Mouse (Mus musculus): ENCODE measurements around the gene Nck2. TPM values are rescaled to one million over a fixed set of nuclear protein-coding genes. Genes with fewer than 3 reads are reported as not detected.
"Not testable (repeated sequence)": the region's sequence is repeated elsewhere in the genome, so short reads cannot be mapped to it uniquely, and the experiment has no call there.

Nck2 gene
- polyA plus RNA-seq, 1 experiment from 2014 or later, result 32.3 TPM

DNA sequence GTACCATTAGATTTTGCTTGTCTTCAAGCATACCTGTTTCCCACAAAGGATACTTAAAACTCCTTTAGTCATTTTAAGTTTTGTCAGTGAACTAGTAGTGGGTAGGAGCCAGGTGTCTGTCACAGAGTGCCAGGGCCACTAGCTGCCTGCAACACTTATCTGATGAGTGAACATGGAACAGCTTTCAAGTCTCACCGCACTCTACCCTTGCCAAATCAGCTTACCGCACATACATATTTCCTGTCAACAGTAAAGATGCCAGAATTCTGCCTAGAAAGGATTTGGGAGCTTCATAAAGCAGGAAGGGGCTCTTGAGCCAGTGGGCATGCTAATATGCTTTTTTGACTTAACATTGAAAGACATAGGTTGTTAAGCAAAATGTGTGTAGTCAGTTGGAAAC lies 94.3 kb downstream of the Nck2 start:
- H3K27ac ChIP-seq (ENCODE audit: low read length), result no peak overlapping the region
- peaks cover 12% of the 10 kb centered on the region for H3K4me1 ChIP-seq (ENCODE audit: control insufficient read depth, insufficient read depth, low read length)
- H3K4me3 ChIP-seq (ENCODE audit: low read depth, low read length), result no peak overlapping the region
- H3K27me3 ChIP-seq (ENCODE audit: control insufficient read depth, insufficient read depth, low read depth, low read length), result no peaks in the 10 kb centered on the region
- WGBS, result 96% methylated on average over 2 of the region's 2 CpGs
- no peaks in the 10 kb centered on the region for H3K9me3 ChIP-seq (replicated peaks; ENCODE audit: control insufficient read depth, low read length, poor library complexity, severe bottlenecking)
- no peak for ATAC-seq
- H3K4me2 ChIP-seq (ENCODE audit: low read length), result no peak overlapping the region
- no peaks in the 10 kb centered on the region for H3K36me3 ChIP-seq (ENCODE audit: control insufficient read depth, insufficient read depth, low read length)
- H3K9ac ChIP-seq (ENCODE audit: low read depth, low read length), result no peak overlapping the region

DNA sequence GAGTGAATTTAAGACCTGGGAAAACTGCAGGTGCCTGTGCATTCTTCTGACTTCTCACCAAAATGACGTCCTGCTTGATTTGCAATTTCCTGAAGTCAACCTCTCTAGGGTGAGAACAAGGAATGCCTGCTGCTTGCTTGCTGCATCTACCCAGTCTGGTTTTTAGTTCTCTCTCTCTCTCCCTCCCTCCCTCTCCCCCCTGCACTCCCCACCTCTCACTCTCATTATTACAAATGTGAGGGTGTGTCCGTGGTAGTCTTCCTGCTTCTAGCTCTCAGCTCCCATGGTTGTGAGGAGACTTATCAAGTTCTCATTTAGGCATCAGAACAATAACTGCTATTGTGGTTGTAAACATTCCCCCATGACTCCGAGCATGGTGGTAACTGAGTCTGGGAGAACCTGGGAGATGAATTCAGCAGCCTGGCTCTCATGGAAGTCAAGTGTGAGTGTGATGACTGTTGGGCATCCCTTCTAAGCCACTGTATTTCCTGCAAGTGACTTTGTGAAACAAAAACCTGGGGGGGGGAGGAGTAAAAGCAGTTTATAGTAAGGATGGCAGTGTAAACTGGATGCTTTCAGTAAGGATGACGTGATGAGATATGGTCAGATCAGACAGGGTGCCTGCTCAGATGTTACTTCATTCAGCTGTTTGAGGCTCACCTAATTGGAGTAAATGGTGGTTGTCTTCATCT lies 95.5 kb downstream of the Nck2 start:
- H3K4me2 ChIP-seq (ENCODE audit: low read length), result no peak overlapping the region
- WGBS, result 86% methylated on average over 4 of the region's 4 CpGs
- no peak overlapping the region for H3K27ac ChIP-seq (ENCODE audit: low read length)
- peaks cover 10% of the 10 kb centered on the region for H3K4me1 ChIP-seq (ENCODE audit: control insufficient read depth, insufficient read depth, low read length)
- no peak for ATAC-seq
- H3K9me3 ChIP-seq (replicated peaks; ENCODE audit: control insufficient read depth, low read length, poor library complexity, severe bottlenecking), result no peaks in the 10 kb centered on the region
- H3K9ac ChIP-seq (ENCODE audit: low read depth, low read length), result no peak overlapping the region
- H3K27me3 ChIP-seq (ENCODE audit: control insufficient read depth, insufficient read depth, low read depth, low read length), result no peaks in the 10 kb centered on the region
- no peaks in the 10 kb centered on the region for H3K36me3 ChIP-seq (ENCODE audit: control insufficient read depth, insufficient read depth, low read length)
- H3K4me3 ChIP-seq (ENCODE audit: low read depth, low read length), result no peak overlapping the region

DNA sequence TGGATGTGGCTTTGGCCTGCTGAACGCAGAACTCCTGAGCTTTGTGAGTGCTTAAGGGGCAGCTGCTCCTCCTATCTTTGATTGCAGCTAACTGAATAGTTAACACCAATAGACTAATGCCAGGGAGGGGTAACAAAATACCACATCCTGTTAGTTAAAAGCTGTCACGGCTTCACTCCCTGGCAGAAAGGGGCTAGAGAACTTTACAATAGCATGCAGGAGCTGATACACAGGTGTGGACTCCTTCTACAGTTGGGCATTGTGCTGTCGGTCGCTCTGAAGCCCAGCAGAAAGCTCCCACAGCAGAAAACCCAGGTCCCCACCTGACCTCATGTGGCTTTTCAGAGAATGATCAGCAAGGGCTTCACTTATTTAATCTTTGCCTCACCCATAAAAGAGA lies 98.0 kb downstream of the Nck2 start:
- no peaks in the 10 kb centered on the region for H3K36me3 ChIP-seq (ENCODE audit: control insufficient read depth, insufficient read depth, low read length)
- H3K27ac ChIP-seq (ENCODE audit: low read length), result peak overlapping the region; percentile 10; the same call in 1 of the 2 replicates
- no peak overlapping the region for H3K9ac ChIP-seq (ENCODE audit: low read depth, low read length)
- no peaks in the 10 kb centered on the region for H3K27me3 ChIP-seq (ENCODE audit: control insufficient read depth, insufficient read depth, low read depth, low read length)
- H3K9me3 ChIP-seq (replicated peaks; ENCODE audit: control insufficient read depth, low read length, poor library complexity, severe bottlenecking), result no peaks in the 10 kb centered on the region
- ATAC-seq, result no peak
- no peak overlapping the region for H3K4me2 ChIP-seq (ENCODE audit: low read length)
- WGBS, result 61% methylated on average over 4 of the region's 4 CpGs
- no peak overlapping the region for H3K4me3 ChIP-seq (ENCODE audit: low read depth, low read length)
- no peaks in the 10 kb centered on the region for H3K4me1 ChIP-seq (ENCODE audit: control insufficient read depth, insufficient read depth, low read length)

GRCm38 (mm10) chr1:43547644-43548043 lies 103.3 kb downstream of the Nck2 start:
- no peak overlapping the region for H3K27ac ChIP-seq (ENCODE audit: low read length)
- no peaks in the 10 kb centered on the region for H3K9me3 ChIP-seq (replicated peaks; ENCODE audit: control insufficient read depth, low read length, poor library complexity, severe bottlenecking)
- no peak overlapping the region for H3K4me2 ChIP-seq (ENCODE audit: low read length)
- no peaks in the 10 kb centered on the region for H3K4me1 ChIP-seq (ENCODE audit: control insufficient read depth, insufficient read depth, low read length)
- H3K9ac ChIP-seq (ENCODE audit: low read depth, low read length), result no peak overlapping the region
- no peaks in the 10 kb centered on the region for H3K27me3 ChIP-seq (ENCODE audit: control insufficient read depth, insufficient read depth, low read depth, low read length)
- no peak overlapping the region for H3K4me3 ChIP-seq (ENCODE audit: low read depth, low read length)
- no peak for ATAC-seq
- H3K36me3 ChIP-seq (ENCODE audit: control insufficient read depth, insufficient read depth, low read length), result no peaks in the 10 kb centered on the region
- 93% methylated on average over 2 of the region's 2 CpGs for WGBS

GRCm38 (mm10) chr1:43548749-43549148 lies 104.4 kb downstream of the Nck2 start:
- H3K4me1 ChIP-seq (ENCODE audit: control insufficient read depth, insufficient read depth, low read length), result no peaks in the 10 kb centered on the region
- no peak overlapping the region for H3K4me3 ChIP-seq (ENCODE audit: low read depth, low read length)
- no peaks in the 10 kb centered on the region for H3K9me3 ChIP-seq (replicated peaks; ENCODE audit: control insufficient read depth, low read length, poor library complexity, severe bottlenecking)
- 90% methylated on average over 5 of the region's 5 CpGs for WGBS
- H3K27me3 ChIP-seq (ENCODE audit: control insufficient read depth, insufficient read depth, low read depth, low read length), result no peaks in the 10 kb centered on the region
- no peak for ATAC-seq
- H3K27ac ChIP-seq (ENCODE audit: low read length), result no peak overlapping the region
- H3K4me2 ChIP-seq (ENCODE audit: low read length), result no peak overlapping the region
- H3K9ac ChIP-seq (ENCODE audit: low read depth, low read length), result no peak overlapping the region
- no peaks in the 10 kb centered on the region for H3K36me3 ChIP-seq (ENCODE audit: control insufficient read depth, insufficient read depth, low read length)

- Histone ChIP-seq H3K4me1 (ENCODE audit: control insufficient read depth, insufficient read depth, low read length) (no peaks in the 10 kb centered on the region), H3K36me3 (ENCODE audit: control insufficient read depth, insufficient read depth, low read length) (no peaks in the 10 kb centered on the region), H3K27ac (ENCODE audit: low read length) (no peak overlapping the region), H3K9ac (ENCODE audit: low read depth, low read length) (no peak overlapping the region), H3K4me2 (ENCODE audit: low read length) (no peak overlapping the region), H3K27me3 (ENCODE audit: control insufficient read depth, insufficient read depth, low read depth, low read length) (no peaks in the 10 kb centered on the region), H3K4me3 (ENCODE audit: low read depth, low read length) (no peak overlapping the region), H3K9me3 (replicated peaks; ENCODE audit: control insufficient read depth, low read length, poor library complexity, severe bottlenecking) (no peaks in the 10 kb centered on the region)
- 83% methylated on average over 3 of the region's 3 CpGs for WGBS
- 0 out of 2 replicates have a peak, but pooled peaks have one; percentile 9 for ATAC-seq
Measured at GRCm38 (mm10) chr1:43550525-43550924, 106.1 kb downstream of the Nck2 start.

- H3K27me3 ChIP-seq (ENCODE audit: control insufficient read depth, insufficient read depth, low read depth, low read length); H3K4me2 ChIP-seq (ENCODE audit: low read length); H3K9ac ChIP-seq (ENCODE audit: low read depth, low read length); H3K9me3 ChIP-seq (replicated peaks; ENCODE audit: control insufficient read depth, low read length, poor library complexity, severe bottlenecking); ATAC-seq; H3K4me1 ChIP-seq (ENCODE audit: control insufficient read depth, insufficient read depth, low read length); H3K36me3 ChIP-seq (ENCODE audit: control insufficient read depth, insufficient read depth, low read length); H3K27ac ChIP-seq (ENCODE audit: low read length); H3K4me3 ChIP-seq (ENCODE audit: low read depth, low read length): not testable (repeated sequence)
- 92% methylated on average over 37 of the region's 37 CpGs for WGBS
Measured at GRCm38 (mm10) chr1:43553989-43554679, 109.8 kb downstream of the Nck2 start.

GRCm38 (mm10) chr1:43555222-43555974 lies 111.0 kb downstream of the Nck2 start:
- Histone ChIP-seq H3K4me3 (ENCODE audit: low read depth, low read length) (no peak overlapping the region), H3K9me3 (replicated peaks; ENCODE audit: control insufficient read depth, low read length, poor library complexity, severe bottlenecking) (no peaks in the 10 kb centered on the region), H3K27me3 (ENCODE audit: control insufficient read depth, insufficient read depth, low read depth, low read length) (no peaks in the 10 kb centered on the region), H3K9ac (ENCODE audit: low read depth, low read length) (no peak overlapping the region), H3K4me2 (ENCODE audit: low read length) (no peak overlapping the region), H3K4me1 (ENCODE audit: control insufficient read depth, insufficient read depth, low read length) (0 out of 2 replicates have a peak, but pooled peaks cover 2% of the 10 kb centered on the region), H3K36me3 (ENCODE audit: control insufficient read depth, insufficient read depth, low read length) (no peaks in the 10 kb centered on the region), H3K27ac (ENCODE audit: low read length) (no peak overlapping the region)
- 61% methylated on average over 12 of the region's 12 CpGs for WGBS
- no peak for ATAC-seq

DNA sequence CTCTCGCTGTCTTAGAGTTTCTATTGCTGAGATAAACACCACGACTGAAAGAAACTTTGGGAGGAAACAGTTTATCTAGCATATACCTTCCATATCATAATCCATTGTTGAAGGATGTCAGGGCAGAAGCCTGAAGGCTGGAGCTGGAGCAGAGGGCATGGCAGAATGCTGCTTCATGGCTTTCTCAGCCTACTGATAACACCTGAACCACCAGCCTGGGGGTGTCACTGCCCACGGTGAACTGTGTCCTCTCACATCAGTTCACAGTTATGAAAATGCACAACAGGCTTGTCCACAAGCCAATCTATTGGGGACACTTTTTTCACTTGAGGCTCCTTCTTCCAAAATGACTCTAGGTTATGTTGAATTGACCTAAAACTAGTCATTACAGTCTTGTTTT lies 114.0 kb downstream of the Nck2 start:
- no peaks in the 10 kb centered on the region for H3K36me3 ChIP-seq (ENCODE audit: control insufficient read depth, insufficient read depth, low read length)
- H3K4me3 ChIP-seq (ENCODE audit: low read depth, low read length), result no peak overlapping the region
- H3K4me2 ChIP-seq (ENCODE audit: low read length), result no peak overlapping the region
- ATAC-seq, result no peak
- 95% methylated on average over 3 of the region's 3 CpGs for WGBS
- H3K27ac ChIP-seq (ENCODE audit: low read length), result no peak overlapping the region
- H3K9me3 ChIP-seq (replicated peaks; ENCODE audit: control insufficient read depth, low read length, poor library complexity, severe bottlenecking), result no peaks in the 10 kb centered on the region
- 0 out of 2 replicates have a peak, but pooled peaks cover 2% of the 10 kb centered on the region for H3K4me1 ChIP-seq (ENCODE audit: control insufficient read depth, insufficient read depth, low read length)
- H3K9ac ChIP-seq (ENCODE audit: low read depth, low read length), result no peak overlapping the region
- no peaks in the 10 kb centered on the region for H3K27me3 ChIP-seq (ENCODE audit: control insufficient read depth, insufficient read depth, low read depth, low read length)
